Mouse (Mus musculus) hindbrain, embryonic 16.5 days (tissue): ENCODE data around the gene Gtdc1. TPM values are rescaled to one million over a fixed set of nuclear protein-coding genes. Genes with fewer than 3 reads are reported as not detected.

Experiments used
- ATAC-seq: fragments of 200-750 bp; cut with Nextera tagmentation; 2 replicates; pipeline ENCODE4 v1.8.0; 2017; ENCODE audit warnings: moderate TSS enrichment, moderate library complexity
- H3K27ac ChIP-seq: fragments of 300-500 bp; sonication (generic); 2 replicates; pipeline ENCODE4 v1.5.1; 2014; ENCODE audit warnings: low read depth, mild to moderate bottlenecking, control low read depth, low read length, moderate library complexity
- H3K27me3 ChIP-seq: fragments of 300-500 bp; sonication (generic); replicated peaks from 2 replicates; pipeline ENCODE4 v1.6.1; 2014; ENCODE audit warnings: low read length; ENCODE audit not compliant: control insufficient read depth, insufficient read depth
- H3K36me3 ChIP-seq: fragments of 300-500 bp; sonication (generic); 2 replicates; pipeline ENCODE4 v1.6.1; 2014; ENCODE audit warnings: mild to moderate bottlenecking, low read length, moderate library complexity, mixed read lengths; ENCODE audit not compliant: control insufficient read depth, insufficient read depth
- H3K4me1 ChIP-seq: fragments of 300-500 bp; sonication (generic); 2 replicates; pipeline ENCODE4 v1.6.1; 2014; ENCODE audit warnings: low read depth, low read length; ENCODE audit not compliant: control insufficient read depth, insufficient read depth
- H3K4me2 ChIP-seq: fragments of 300-500 bp; sonication (generic); 2 replicates; pipeline ENCODE4 v1.6.1; 2014; ENCODE audit warnings: mild to moderate bottlenecking, low read length, control low read depth, moderate library complexity
- H3K4me3 ChIP-seq: fragments of 300-500 bp; sonication (generic); 2 replicates; pipeline ENCODE4 v1.5.1; 2014; ENCODE audit warnings: mild to moderate bottlenecking, low read length, control low read depth, moderate library complexity
- H3K9ac ChIP-seq: fragments of 300-500 bp; sonication (generic); 2 replicates; pipeline ENCODE4 v1.6.1; 2014; ENCODE audit warnings: low read depth, mild to moderate bottlenecking, control low read depth, low read length, moderate library complexity
- H3K9me3 ChIP-seq: fragments of 300-500 bp; sonication (generic); 2 replicates; pipeline ENCODE4 v1.6.1; 2014; ENCODE audit warnings: mild to moderate bottlenecking, low read length, moderate library complexity; ENCODE audit not compliant: control insufficient read depth
- WGBS: fragments of 180-500 bp; shearing (Covaris S2); extraction: QIAGEN DNeasy Blood & Tissue Kit; methylation state at CpG from one replicate; pipeline ENCODE4 v1.1.7; 2014; 5-methylcytosine and 5-hydroxymethylcytosine counted together
- polyA plus RNA-seq: library from polyadenylated mRNA; unstranded; fragments of >200 nt; fragmentation: Nextera tagmentation; extraction: Ambion mirVana; gene quantifications from 2 replicates; pipeline ENCODE4 v1.2.1, GENCODE M21; 2015

The Gtdc1 gene
- polyA plus RNA-seq, result 18.2 and 21.6 TPM in 2 replicates

DNA sequence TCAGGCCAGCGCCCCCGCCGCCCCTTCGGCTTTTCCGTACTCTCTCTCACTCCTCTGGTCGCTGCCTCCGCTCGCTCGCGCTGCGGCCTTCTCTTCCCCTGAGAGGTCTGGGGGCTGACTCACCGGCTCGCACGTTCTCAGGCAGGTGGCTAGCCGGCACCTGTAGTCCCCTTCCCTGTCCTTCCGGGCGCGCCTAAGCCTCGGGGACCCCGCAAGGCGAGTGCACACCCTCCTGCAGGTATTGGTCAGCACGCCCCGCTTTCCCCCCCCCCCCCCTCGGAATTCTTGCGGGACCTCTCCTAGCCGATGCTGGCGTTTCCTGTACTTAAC is at the start of gene Gtdc1:
Gene Gtdc1 (minus strand): TSS at position 176 of the 330 bp plus-strand sequence.
- under 1% methylated on average over 25 of the region's 27 CpGs for WGBS
- H3K4me1 ChIP-seq, result peaks cover 3% of the 10 kb centered on the region
- no peaks in the 10 kb centered on the region for H3K36me3 ChIP-seq
- H3K9ac ChIP-seq, result peak within 1 kb of the TSS; percentile 90
- H3K27me3 ChIP-seq, result no peaks in the 10 kb centered on the region
- H3K4me2 ChIP-seq, result peak within 1 kb of the TSS; percentile 73
- peak within 1 kb of the TSS; percentile 90 for H3K27ac ChIP-seq
- H3K4me3 ChIP-seq, result peak within 1 kb of the TSS; percentile 61
- H3K9me3 ChIP-seq, result no peaks in the 10 kb centered on the region
- peak; percentile 83 for ATAC-seq

DNA sequence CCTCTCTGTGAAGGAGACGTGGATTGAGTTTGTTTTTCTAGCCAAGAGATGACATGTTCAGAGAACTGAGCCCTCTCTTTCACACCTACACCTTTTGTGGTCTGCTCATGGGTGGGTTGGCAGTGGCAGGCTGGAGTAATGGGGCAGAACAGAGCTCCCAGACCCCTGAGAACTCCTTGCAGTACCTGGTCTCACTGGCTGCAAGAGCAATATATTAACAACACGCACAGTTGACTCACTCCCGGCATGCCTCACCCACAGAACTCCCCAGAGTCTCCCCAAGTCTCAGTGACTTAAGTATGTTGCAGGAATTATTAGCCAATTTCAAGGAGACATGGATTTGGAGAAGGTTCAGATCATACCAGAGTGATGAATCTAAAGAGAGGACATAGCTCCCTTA is 49.6 kb upstream of the Gtdc1 start:
- H3K9ac ChIP-seq, result no peak overlapping the region
- no peak overlapping the region for H3K4me3 ChIP-seq
- H3K27me3 ChIP-seq, result no peaks in the 10 kb centered on the region
- H3K9me3 ChIP-seq, result no peaks in the 10 kb centered on the region
- H3K4me2 ChIP-seq, result no peak overlapping the region
- no peak overlapping the region for H3K27ac ChIP-seq
- peaks cover 4% of the 10 kb centered on the region for H3K4me1 ChIP-seq
- 71% methylated on average over 3 of the region's 3 CpGs for WGBS
- 0 out of 2 replicates have a peak, but pooled peaks have one; percentile 27 for ATAC-seq
- no peaks in the 10 kb centered on the region for H3K36me3 ChIP-seq

DNA sequence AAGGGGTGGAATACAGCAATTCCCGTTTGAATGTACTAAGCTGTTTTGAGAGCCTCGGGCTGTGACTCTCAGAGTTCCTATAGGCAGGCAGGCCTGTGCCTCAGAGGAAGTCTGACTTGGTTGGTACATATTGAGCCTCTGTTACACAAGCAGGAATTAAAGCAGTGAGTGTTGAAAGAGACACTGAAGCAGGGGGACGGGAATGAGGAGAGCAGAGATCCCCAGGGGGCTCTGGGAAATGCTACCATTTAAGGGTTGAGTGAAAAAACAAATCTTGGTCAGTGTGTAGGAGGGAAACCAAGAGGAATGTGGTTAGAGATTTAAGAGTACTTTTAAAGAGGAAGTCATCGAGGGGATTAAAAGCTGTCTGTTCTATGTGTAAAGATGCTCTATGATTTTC is 49.0 kb upstream of the Gtdc1 start:
- Histone ChIP-seq H3K36me3 (no peaks in the 10 kb centered on the region), H3K27ac (no peak overlapping the region), H3K4me3 (no peak overlapping the region), H3K9ac (no peak overlapping the region), H3K27me3 (no peaks in the 10 kb centered on the region), H3K9me3 (no peaks in the 10 kb centered on the region), H3K4me2 (no peak overlapping the region), H3K4me1 (peaks cover 4% of the 10 kb centered on the region)
- no peak for ATAC-seq
- 48% methylated on average over 4 of the region's 4 CpGs for WGBS

DNA sequence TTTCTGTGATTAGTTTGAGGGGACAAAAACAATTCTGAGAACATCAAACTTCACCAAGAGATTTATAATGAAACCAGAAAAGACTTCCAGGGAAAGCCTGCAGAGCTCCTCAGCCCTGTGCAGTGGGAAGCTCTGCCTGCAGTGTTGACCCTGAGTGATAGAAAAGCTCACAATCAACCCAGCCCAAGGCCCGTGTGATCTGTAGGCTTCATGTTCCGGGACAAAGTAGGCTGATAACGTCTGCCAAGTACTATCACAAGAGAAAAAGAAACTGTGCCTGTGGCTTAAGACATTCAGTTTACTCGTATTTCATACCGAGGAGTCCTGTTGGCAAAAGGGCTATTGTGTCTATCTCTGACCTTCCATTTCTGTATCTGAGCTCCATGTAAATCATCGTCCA is 46.4 kb upstream of the Gtdc1 start:
- Histone ChIP-seq H3K9ac (no peak overlapping the region), H3K4me3 (no peak overlapping the region), H3K9me3 (no peaks in the 10 kb centered on the region), H3K4me2 (no peak overlapping the region), H3K27ac (no peak overlapping the region), H3K4me1 (no peaks in the 10 kb centered on the region; the same call in 1 of the 2 replicates), H3K27me3 (no peaks in the 10 kb centered on the region), H3K36me3 (no peaks in the 10 kb centered on the region)
- ATAC-seq, result no peak
- 90% methylated on average over 6 of the region's 6 CpGs for WGBS

DNA sequence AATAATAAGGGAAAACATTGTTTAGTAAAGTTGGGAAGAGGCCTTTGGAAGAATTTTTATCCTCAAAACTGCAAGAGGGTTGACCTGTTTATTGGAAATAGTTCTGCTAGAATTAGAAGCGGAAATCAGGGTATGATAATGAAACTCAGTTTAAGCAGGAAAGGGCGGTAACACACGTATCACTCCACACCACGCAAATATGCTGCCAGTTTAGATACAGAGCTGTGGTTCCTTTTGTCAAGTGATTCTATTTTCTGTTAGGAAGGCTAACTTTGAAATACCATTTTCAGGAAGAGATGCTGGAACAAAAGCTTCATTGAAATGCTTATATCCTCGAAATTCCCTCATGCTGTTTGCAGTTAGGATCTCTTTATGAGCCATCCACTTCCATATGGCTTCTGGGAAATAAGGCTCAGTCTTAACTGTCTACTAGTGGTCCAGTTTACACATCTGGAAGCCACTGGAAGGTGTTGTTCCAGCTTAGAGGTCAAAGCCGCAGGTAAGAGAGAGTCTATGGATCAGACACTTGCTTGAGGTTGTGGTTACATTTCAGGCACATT is 42.7 kb upstream of the Gtdc1 start:
- H3K9ac ChIP-seq, result no peak overlapping the region
- ATAC-seq, result no peak
- H3K36me3 ChIP-seq, result no peaks in the 10 kb centered on the region
- H3K4me2 ChIP-seq, result no peak overlapping the region
- 90% methylated on average over 6 of the region's 6 CpGs for WGBS
- no peak overlapping the region for H3K27ac ChIP-seq
- H3K9me3 ChIP-seq, result no peaks in the 10 kb centered on the region
- no peaks in the 10 kb centered on the region for H3K4me1 ChIP-seq
- H3K4me3 ChIP-seq, result no peak overlapping the region
- no peaks in the 10 kb centered on the region; the same call in 1 of the 2 replicates for H3K27me3 ChIP-seq

DNA sequence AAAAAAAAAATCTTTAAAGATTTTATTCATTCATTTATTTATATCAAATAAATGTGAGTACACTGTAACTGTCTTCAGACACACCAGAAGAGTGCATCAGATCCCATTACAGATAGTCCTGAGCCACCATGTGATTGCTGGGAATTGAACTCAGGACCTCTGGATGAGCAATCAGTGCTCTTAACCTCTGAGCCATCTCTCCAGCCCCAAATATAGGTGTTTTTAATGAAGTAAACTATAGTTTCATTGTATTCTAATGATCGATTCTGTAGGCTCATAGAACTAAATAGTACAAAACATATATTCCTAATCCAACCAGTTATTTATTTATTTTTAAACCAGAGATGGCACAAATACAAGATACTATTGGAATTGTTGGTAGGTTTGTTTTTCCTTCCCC is 42.2 kb upstream of the Gtdc1 start:
- no peaks in the 10 kb centered on the region; the same call in 1 of the 2 replicates for H3K27me3 ChIP-seq
- no peaks in the 10 kb centered on the region for H3K4me1 ChIP-seq
- WGBS, result 93% methylated on average over 1 of the region's 1 CpGs
- ATAC-seq, result no peak
- no peaks in the 10 kb centered on the region for H3K9me3 ChIP-seq
- no peaks in the 10 kb centered on the region for H3K36me3 ChIP-seq
- H3K27ac ChIP-seq, result no peak overlapping the region
- H3K4me3 ChIP-seq, result no peak overlapping the region
- H3K9ac ChIP-seq, result no peak overlapping the region
- H3K4me2 ChIP-seq, result no peak overlapping the region

DNA sequence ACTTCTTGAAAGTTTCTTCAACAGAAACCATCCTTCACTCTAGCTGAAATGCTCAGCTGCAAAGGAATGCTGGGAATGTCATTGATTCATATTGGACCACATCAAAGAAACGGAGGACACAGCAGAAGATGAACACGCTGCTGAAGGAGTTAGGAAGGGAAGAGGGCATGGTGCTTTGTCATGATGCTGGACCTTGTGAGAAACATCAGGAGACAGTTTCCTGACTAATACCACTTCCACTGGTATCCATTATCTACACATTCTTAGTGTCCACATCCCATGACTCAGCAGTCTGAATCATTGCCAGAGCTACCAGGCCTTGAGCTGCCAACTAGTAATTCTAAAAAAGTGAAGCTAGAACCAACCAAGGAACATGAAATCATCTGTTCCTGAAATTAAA is 41.8 kb upstream of the Gtdc1 start:
- Histone ChIP-seq H3K4me2 (no peak overlapping the region), H3K4me1 (no peaks in the 10 kb centered on the region), H3K27ac (no peak overlapping the region), H3K9ac (no peak overlapping the region), H3K4me3 (no peak overlapping the region), H3K27me3 (no peaks in the 10 kb centered on the region; the same call in 1 of the 2 replicates), H3K36me3 (no peaks in the 10 kb centered on the region), H3K9me3 (no peaks in the 10 kb centered on the region)
- no peak for ATAC-seq
- WGBS, result 91% methylated on average over 2 of the region's 2 CpGs

DNA sequence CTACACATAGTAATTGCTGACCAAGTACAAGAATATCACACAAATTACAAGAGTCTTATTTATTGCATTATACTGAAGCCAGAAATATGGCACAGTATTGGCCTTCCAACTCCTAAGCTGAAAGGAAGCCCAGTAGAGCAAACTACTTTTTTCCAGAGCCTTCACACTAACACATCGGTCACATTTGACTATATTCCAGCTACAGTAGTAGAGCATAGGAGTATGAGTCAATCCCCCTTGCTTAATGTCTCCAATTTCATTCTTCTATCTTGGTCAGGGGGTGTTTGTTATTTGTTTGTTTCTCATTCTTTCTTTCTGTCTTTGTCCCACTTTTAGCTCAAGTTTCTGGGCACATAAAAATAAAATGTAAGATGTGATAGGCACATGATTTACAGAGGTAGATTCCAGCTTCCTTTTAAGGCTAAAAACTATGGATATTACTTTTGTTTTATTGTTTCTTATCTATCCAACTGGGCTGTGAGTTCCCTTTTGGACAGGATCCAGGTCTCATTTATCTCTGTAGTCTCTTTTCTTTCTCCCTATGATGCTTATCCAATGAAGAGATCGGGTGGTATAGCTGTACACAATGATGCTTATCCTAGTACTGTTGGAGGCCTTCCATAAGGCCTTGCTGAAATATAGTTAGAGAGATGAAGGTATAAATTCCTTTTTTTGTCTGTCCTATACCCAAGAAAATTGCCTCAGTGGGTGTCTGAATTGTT is 38.5 kb upstream of the Gtdc1 start:
- H3K4me2 ChIP-seq, result no peak overlapping the region
- no peak overlapping the region for H3K4me3 ChIP-seq
- H3K27ac ChIP-seq, result no peak overlapping the region
- WGBS, result 77% methylated on average over 2 of the region's 2 CpGs
- no peaks in the 10 kb centered on the region; the same call in 1 of the 2 replicates for H3K27me3 ChIP-seq
- no peaks in the 10 kb centered on the region for H3K4me1 ChIP-seq
- H3K9me3 ChIP-seq, result no peaks in the 10 kb centered on the region
- no peak for ATAC-seq
- H3K36me3 ChIP-seq, result no peaks in the 10 kb centered on the region
- no peak overlapping the region for H3K9ac ChIP-seq

DNA sequence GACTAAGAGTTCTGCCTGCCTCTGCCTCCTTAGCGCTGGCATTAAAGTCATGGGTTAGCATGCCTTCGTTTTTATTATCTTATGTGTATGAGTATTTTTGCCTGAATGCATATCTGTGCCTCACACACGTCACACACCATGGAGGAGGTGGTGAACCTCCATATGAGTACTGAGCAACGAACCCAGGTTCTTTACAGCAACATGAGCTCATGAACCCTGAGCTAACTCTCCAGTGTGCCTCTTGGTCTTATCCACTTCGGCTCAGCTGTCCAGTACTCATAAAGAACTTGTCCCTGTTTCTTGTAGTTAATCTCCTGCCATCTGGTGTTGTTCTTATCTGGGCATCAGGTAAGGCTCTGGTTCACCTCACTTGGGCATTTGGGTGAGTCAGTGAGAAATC is 35.2 kb upstream of the Gtdc1 start:
- no peak overlapping the region for H3K4me2 ChIP-seq
- H3K9ac ChIP-seq, result no peak overlapping the region
- no peaks in the 10 kb centered on the region; the same call in 1 of the 2 replicates for H3K27me3 ChIP-seq
- no peak overlapping the region for H3K4me3 ChIP-seq
- H3K9me3 ChIP-seq, result no peaks in the 10 kb centered on the region
- 90% methylated on average over 5 of the region's 5 CpGs for WGBS
- ATAC-seq, result no peak
- H3K27ac ChIP-seq, result no peak overlapping the region
- no peaks in the 10 kb centered on the region for H3K36me3 ChIP-seq
- H3K4me1 ChIP-seq, result no peaks in the 10 kb centered on the region
